ENCODE assay signal across 8 mouse cellular contexts in genomic region chr4:122985110-122985509, GRCm38 (mm10). TPM values are rescaled to one million over a fixed set of nuclear protein-coding genes. Genes with fewer than 3 reads are reported as not detected.
A peak's percentile ranks its signal among the peaks of the same experiment; 100 is the strongest.
DNase-seq lines count a peak whose midpoint lies in the region; ATAC-seq and TF ChIP-seq lines count a peak whose summit lies in the region.

No protein-coding gene starts in this region.

- no peak for TF ChIP-seq POLR2A in cerebellum, adult 2 months (IDR thresholded peaks at IDR 0.05; ENCODE audit: borderline replicate concordance, insufficient read depth, low read length)
- TF ChIP-seq POLR2A in spleen, adult 2 months (IDR thresholded peaks at IDR 0.05; ENCODE audit: low read depth, low read length): no peak

- no peak overlapping the region for H3K9ac ChIP-seq in intestine, embryonic 14.5 days (ENCODE audit: low read length)

- peak; percentile 29 to 44 for DNase-seq in cerebellum, adult 2 months
- no peak for DNase-seq in cerebellum, adult 9-11 months
- peak; percentile 55 for DNase-seq in adrenal gland, adult 2 months
- peak; percentile 58 for DNase-seq in forelimb bud, embryonic 11.5 days (ENCODE audit: low read depth, low spot score)
- DNase-seq in intestine, embryonic 14.5 days (ENCODE audit: low spot score): peak; percentile 65
- DNase-seq in left cerebral cortex, adult 8-10 months (ENCODE audit: low spot score in 2 of 2): peak; percentile 30 to 56
- DNase-seq in spleen, adult 2 months (ENCODE audit: low read depth in 1 of 2, low spot score in 2 of 2): peak; percentile 61 to 75

- H3K27me3 ChIP-seq in cerebellum, adult 2 months (ENCODE audit: control insufficient read depth, insufficient read depth, low read length): no peaks in the 10 kb centered on the region; the same call in 1 of the 2 replicates
- H3K27me3 ChIP-seq in intestine, embryonic 14.5 days (replicated peaks; ENCODE audit: control insufficient read depth, insufficient read depth, low read length): peaks cover 24% of the 10 kb centered on the region
- no peaks in the 10 kb centered on the region for H3K27me3 ChIP-seq in spleen, adult 2 months (ENCODE audit: control insufficient read depth, insufficient read depth, low read length)

- no peaks in the 10 kb centered on the region for H3K4me1 ChIP-seq in cerebellum, adult 2 months (ENCODE audit: control insufficient read depth, insufficient read depth, low read length)
- no peaks in the 10 kb centered on the region; the same call in none of the 2 replicates for H3K4me1 ChIP-seq in intestine, embryonic 14.5 days (replicated peaks; ENCODE audit: control insufficient read depth, insufficient read depth, low read length)
- H3K4me1 ChIP-seq in spleen, adult 2 months (ENCODE audit: control insufficient read depth, insufficient read depth, insufficient read length): peaks cover 3% of the 10 kb centered on the region; the same call in 1 of the 2 replicates

- no peak overlapping the region for H3K27ac ChIP-seq in cerebellum, adult 2 months (ENCODE audit: insufficient read depth, low read length)
- no peak overlapping the region for H3K27ac ChIP-seq in intestine, embryonic 14.5 days (ENCODE audit: low read depth)
- H3K27ac ChIP-seq in spleen, adult 2 months (ENCODE audit: insufficient read depth, low read length): no peak overlapping the region

- no peaks in the 10 kb centered on the region for H3K9me3 ChIP-seq in intestine, embryonic 14.5 days (ENCODE audit: control insufficient read depth, low read length)

- peak; percentile 70 for TF ChIP-seq CTCF in cerebellum, adult 2 months (IDR thresholded peaks at IDR 0.05; ENCODE audit: borderline replicate concordance, insufficient read depth, low read depth, low read length)
- peak; percentile 69; the same call in 1 of the 2 replicates for TF ChIP-seq CTCF in spleen, adult 2 months (IDR thresholded peaks at IDR 0.05; ENCODE audit: extremely low read depth, insufficient read depth, insufficient read length, insufficient replicate concordance)

- no peak overlapping the region for H3K4me2 ChIP-seq in intestine, embryonic 14.5 days (ENCODE audit: low read length)

- ATAC-seq in intestine, embryonic 14.5 days (replicated peaks; ENCODE audit: low FRiP score, low TSS enrichment, low read depth): peak; percentile 60
- ATAC-seq in megakaryocyte-erythroid progenitor cell, adult 5-6 weeks (replicated peaks; ENCODE audit: low FRiP score, low TSS enrichment, poor library complexity, severe bottlenecking): peak; percentile 94

- 20% methylated on average over 8 of the region's 8 CpGs for WGBS in cerebellum, adult 2 months
- WGBS in intestine, embryonic 14.5 days: 33% methylated on average over 8 of the region's 8 CpGs
- WGBS in spleen, adult 2 months: 11% methylated on average over 8 of the region's 8 CpGs

- no peak overlapping the region for H3K4me3 ChIP-seq in cerebellum, adult 2 months (replicated peaks; ENCODE audit: insufficient read depth, low read depth, low read length)
- H3K4me3 ChIP-seq in intestine, embryonic 14.5 days (ENCODE audit: low read depth, low read length): no peak overlapping the region
- H3K4me3 ChIP-seq in spleen, adult 2 months (ENCODE audit: extremely low read depth, insufficient read depth, insufficient read length): no peak overlapping the region

- H3K36me3 ChIP-seq in intestine, embryonic 14.5 days (ENCODE audit: control insufficient read depth, insufficient read depth, low read length): no peaks in the 10 kb centered on the region
- H3K36me3 ChIP-seq in spleen, adult 2 months (ENCODE audit: control insufficient read depth, insufficient read depth, low read length): no peaks in the 10 kb centered on the region

RNA-seq across cellular contexts. Expression of gene Mycl, which starts 10.3 kb away (rescaled TPM):
- polyA plus RNA-seq in cerebellum, adult 2 months (2012; rRNA removed): 5.3 and 5.8 TPM in 2 replicates
- 1 to 10 TPM; 1.6 to 2.6 TPM for total RNA-seq in adrenal gland, adult 2 months (2021)
- polyA plus RNA-seq in adrenal gland, adult 2 months (2012; rRNA removed): 0.54 and 1.2 TPM in 2 replicates
- 14.0 and 15.1 TPM in 2 replicates for polyA plus RNA-seq in intestine, embryonic 14.5 days (2014; fragmentation: Nextera tagmentation; extraction: Ambion mirVana)
- total RNA-seq in left cerebral cortex, adult 8-10 months (2022): 10 to 100 TPM; 12.1 to 13.1 (median 12.4) TPM
- total RNA-seq in megakaryocyte-erythroid progenitor cell, adult 5-6 weeks (2014; fragmentation: Nextera tagmentation): not detected in 2 replicates
- 0.50 and 5.4 TPM in 2 replicates for total RNA-seq in megakaryocyte-erythroid progenitor cell, adult 5-6 weeks (2017)
- polyA plus RNA-seq in spleen, adult 2 months (2012; rRNA removed): 7.3 and 7.6 TPM in 2 replicates

RNA-seq across cellular contexts. Expression of gene Mfsd2a, which starts 24.1 kb away (rescaled TPM):
- polyA plus RNA-seq in cerebellum, adult 2 months (2012; rRNA removed): 32.9 and 34.4 TPM in 2 replicates
- 10 to 100 TPM in 1 of 2 experiments, 1 to 10 TPM in 1; 3.7 to 28.5 TPM for total RNA-seq in adrenal gland, adult 2 months (2021)
- 0.46 and 0.62 TPM in 2 replicates for polyA plus RNA-seq in adrenal gland, adult 2 months (2012; rRNA removed)
- 2.1 TPM in 2 replicates for polyA plus RNA-seq in intestine, embryonic 14.5 days (2014; fragmentation: Nextera tagmentation; extraction: Ambion mirVana)
- 10 to 100 TPM; 16.4 to 24.8 (median 20.1) TPM for total RNA-seq in left cerebral cortex, adult 8-10 months (2022)
- not detected in 2 replicates for total RNA-seq in megakaryocyte-erythroid progenitor cell, adult 5-6 weeks (2014; fragmentation: Nextera tagmentation)
- not detected in 2 replicates for total RNA-seq in megakaryocyte-erythroid progenitor cell, adult 5-6 weeks (2017)
- 0.82 and 1.3 TPM in 2 replicates for polyA plus RNA-seq in spleen, adult 2 months (2012; rRNA removed)

RNA-seq across cellular contexts. Expression of gene Trit1, which starts 31.3 kb away (rescaled TPM):
- 10.9 and 11.0 TPM in 2 replicates for polyA plus RNA-seq in cerebellum, adult 2 months (2012; rRNA removed)
- total RNA-seq in adrenal gland, adult 2 months (2021): 10 to 100 TPM; 17.0 to 21.8 TPM
- 3.4 and 4.3 TPM in 2 replicates for polyA plus RNA-seq in adrenal gland, adult 2 months (2012; rRNA removed)
- 17.8 and 18.0 TPM in 2 replicates for polyA plus RNA-seq in intestine, embryonic 14.5 days (2014; fragmentation: Nextera tagmentation; extraction: Ambion mirVana)
- total RNA-seq in left cerebral cortex, adult 8-10 months (2022): 10 to 100 TPM; 16.0 to 20.3 (median 18.8) TPM
- 10.8 and 23.3 TPM in 2 replicates for total RNA-seq in megakaryocyte-erythroid progenitor cell, adult 5-6 weeks (2014; fragmentation: Nextera tagmentation)
- total RNA-seq in megakaryocyte-erythroid progenitor cell, adult 5-6 weeks (2017): 12.3 and 24.8 TPM in 2 replicates
- 5.0 and 6.5 TPM in 2 replicates for polyA plus RNA-seq in spleen, adult 2 months (2012; rRNA removed)

Comparison
In these comparisons a context has a peak if more than half of its experiments do, and no peak if none do; other contexts are left out.
1. RNA of gene Mfsd2a, which starts 24.1 kb away (polyA plus RNA-seq): 32.9 to 34.4 TPM in cerebellum, adult 2 months; 2.1 TPM in intestine, embryonic 14.5 days, 0.82 to 1.3 TPM in spleen, adult 2 months and 0.46 to 0.62 TPM in adrenal gland, adult 2 months; every median in the first group is over 10 times any median in the second.